Mouse (Mus musculus): ENCODE results near the gene Hadhb. TPM values are rescaled to one million over a fixed set of nuclear protein-coding genes. Genes with fewer than 3 reads are reported as not detected.
"Not testable (repeated sequence)": the region's sequence is repeated elsewhere in the genome, so short reads cannot be mapped to it uniquely, and the experiment has no call there.

The Hadhb gene
- polyA plus RNA-seq, 1 experiment from 2014 or later, result 273 TPM

GRCm38 (mm10) chr5:30204441-30204840 is 49.4 kb downstream of the Hadhb start:
- TF ChIP-seq CTCF (IDR thresholded peaks at IDR 0.05), result no peak

GRCm38 (mm10) chr5:30205034-30205433 is 50.0 kb downstream of the Hadhb start:
- CTCF ChIA-PET, result interaction anchor here (2.3 kb wide), 1 partner anchor 10 kb away, joined by 9 read pairs; no protein-coding TSS in a partner anchor
- in situ Hi-C loops (cut with MboI; ENCODE audit: low pct_unique_long_range_greater_than_20kb), result loop anchor here (5.0 kb wide), 1 partner anchor 422 kb away; no protein-coding TSS in a partner anchor
- no peak for TF ChIP-seq CTCF (IDR thresholded peaks at IDR 0.05)
- DNase-seq (ENCODE audit: low read depth, low spot score) (no peak), ATAC-seq (no peak)
- POLR2A ChIA-PET, result no interaction called here
- no peaks in the 10 kb centered on the region for H3K27me3 ChIP-seq

More at GRCm38 (mm10) chr5:30204441-30204840, 49.4 kb downstream of the Hadhb start:
- no peak for DNase-seq (ENCODE audit: low read depth, low spot score)
- no peak for ATAC-seq
- ChIA-PET POLR2A (interaction anchor here (1.9 kb wide), 1 partner anchor 16 kb away, joined by 8 read pairs; no protein-coding TSS in a partner anchor), CTCF (interaction anchor here (2.3 kb wide), 1 partner anchor 11 kb away, joined by 9 read pairs; no protein-coding TSS in a partner anchor)
- in situ Hi-C loops (cut with MboI; ENCODE audit: low pct_unique_long_range_greater_than_20kb), result no loop called here
- H3K27me3 ChIP-seq, result no peaks in the 10 kb centered on the region

GRCm38 (mm10) chr5:30205493-30205892 is 50.4 kb downstream of the Hadhb start, which contains the start of gene Adgrf3:
TSS of gene Adgrf3 (minus strand) at chr5:30205722.
- DNase-seq (ENCODE audit: low read depth, low spot score) (no peak), ATAC-seq (no peak)
- no peak for TF ChIP-seq CTCF (IDR thresholded peaks at IDR 0.05)
- in situ Hi-C loops (cut with MboI; ENCODE audit: low pct_unique_long_range_greater_than_20kb), result loop anchor here (5.0 kb wide), 1 partner anchor 422 kb away; no protein-coding TSS in a partner anchor
- CTCF ChIA-PET, result interaction anchor here (0.9 to 2.3 kb wide), 3 partner anchors 10 to 142 kb away, joined by 3 to 9 read pairs (median 4); no protein-coding TSS in a partner anchor
- H3K27me3 ChIP-seq, result no peaks in the 10 kb centered on the region
- POLR2A ChIA-PET, result no interaction called here

GRCm38 (mm10) chr5:30207276-30207675 is 52.2 kb downstream of the Hadhb start:
- in situ Hi-C loops (cut with MboI; ENCODE audit: low pct_unique_long_range_greater_than_20kb), result loop anchor here (5.0 kb wide), 1 partner anchor 420 kb away; no protein-coding TSS in a partner anchor
- POLR2A ChIA-PET, result no interaction called here
- peak; percentile 64 for TF ChIP-seq CTCF (IDR thresholded peaks at IDR 0.05)
- ATAC-seq (no peak), DNase-seq (ENCODE audit: low read depth, low spot score) (no peak)
- no peaks in the 10 kb centered on the region for H3K27me3 ChIP-seq
- CTCF ChIA-PET, result interaction anchor here (0.9 kb wide), 1 partner anchor 28 kb away, joined by 3 read pairs; no protein-coding TSS in a partner anchor

- ATAC-seq; DNase-seq (ENCODE audit: low read depth, low spot score); POLR2A ChIA-PET; H3K27me3 ChIP-seq: not testable (repeated sequence)
- in situ Hi-C loops (cut with MboI; ENCODE audit: low pct_unique_long_range_greater_than_20kb), result loop anchor here (5.0 kb wide), 1 partner anchor 267 kb away; no protein-coding TSS in a partner anchor
- CTCF ChIA-PET, result interaction anchor here (1.1 to 3.3 kb wide), 3 partner anchors 9 to 48 kb away, joined by 3 to 17 read pairs (median 4); no protein-coding TSS in a partner anchor
- TF ChIP-seq CTCF (IDR thresholded peaks at IDR 0.05), result peak; percentile 51
Observed at GRCm38 (mm10) chr5:30210758-30211157, 55.7 kb downstream of the Hadhb start.

- no peaks in the 10 kb centered on the region for H3K27me3 ChIP-seq
- peak; percentile 81 for TF ChIP-seq CTCF (IDR thresholded peaks at IDR 0.05)
- ChIA-PET CTCF (interaction anchor here (1.0 to 4.3 kb wide), 7 partner anchors 9 to 263 kb away, joined by 3 to 66 read pairs (median 5); partner anchors contain the start of gene Adgrf3), POLR2A (no interaction called here)
- in situ Hi-C loops (cut with MboI; ENCODE audit: low pct_unique_long_range_greater_than_20kb), result loop anchor here (5.0 kb wide), 1 partner anchor 262 kb away; no protein-coding TSS in a partner anchor
- ATAC-seq (no peak), DNase-seq (ENCODE audit: low read depth, low spot score) (no peak)
Observed at GRCm38 (mm10) chr5:30214889-30215288, 59.8 kb downstream of the Hadhb start.

- in situ Hi-C loops (cut with MboI; ENCODE audit: low pct_unique_long_range_greater_than_20kb), result no loop called here
- TF ChIP-seq CTCF (IDR thresholded peaks at IDR 0.05), result no peak
- H3K27me3 ChIP-seq, result no peaks in the 10 kb centered on the region
- ATAC-seq (no peak), DNase-seq (ENCODE audit: low read depth, low spot score) (no peak)
- ChIA-PET CTCF (interaction anchor here (1.3 to 4.3 kb wide), 6 partner anchors 10 to 128 kb away, joined by 3 to 66 read pairs (median 6); partner anchors contain the start of gene Adgrf3), POLR2A (no interaction called here)
Observed at GRCm38 (mm10) chr5:30215970-30216369, 60.9 kb downstream of the Hadhb start.

- no peaks in the 10 kb centered on the region for H3K27me3 ChIP-seq
- ChIA-PET POLR2A (no interaction called here), CTCF (interaction anchor here (1.0 to 2.9 kb wide), 2 partner anchors 9 to 125 kb away, joined by 4 to 15 read pairs; no protein-coding TSS in a partner anchor)
- ATAC-seq (no peak), DNase-seq (ENCODE audit: low read depth, low spot score) (no peak)
- in situ Hi-C loops (cut with MboI; ENCODE audit: low pct_unique_long_range_greater_than_20kb), result no loop called here
- no peak for TF ChIP-seq CTCF (IDR thresholded peaks at IDR 0.05)
Observed at GRCm38 (mm10) chr5:30219715-30220114, 64.7 kb downstream of the Hadhb start.

GRCm38 (mm10) chr5:30220666-30221065 is 65.6 kb downstream of the Hadhb start:
- DNase-seq (ENCODE audit: low read depth, low spot score) (no peak), ATAC-seq (no peak)
- CTCF ChIA-PET, result interaction anchor here (0.6 to 2.9 kb wide), 5 partner anchors 10 to 158 kb away, joined by 3 to 15 read pairs (median 4); partner anchors contain the start of gene Selenoi
- in situ Hi-C loops (cut with MboI; ENCODE audit: low pct_unique_long_range_greater_than_20kb), result no loop called here
- no peaks in the 10 kb centered on the region for H3K27me3 ChIP-seq
- TF ChIP-seq CTCF (IDR thresholded peaks at IDR 0.05), result no peak
- POLR2A ChIA-PET, result interaction anchor here (0.6 to 1.4 kb wide), 2 partner anchors 17 to 23 kb away, joined by 3 to 8 read pairs; no protein-coding TSS in a partner anchor

- TF ChIP-seq CTCF (IDR thresholded peaks at IDR 0.05), result no peak
- DNase-seq (ENCODE audit: low read depth, low spot score) (no peak), ATAC-seq (no peak)
- ChIA-PET POLR2A (no interaction called here), CTCF (no interaction called here)
- in situ Hi-C loops (cut with MboI; ENCODE audit: low pct_unique_long_range_greater_than_20kb), result no loop called here
- H3K27me3 ChIP-seq, result no peaks in the 10 kb centered on the region
Observed at GRCm38 (mm10) chr5:30222681-30223080, 67.6 kb downstream of the Hadhb start.

GRCm38 (mm10) chr5:30230901-30231300 is 75.9 kb downstream of the Hadhb start:
- ChIA-PET POLR2A (no interaction called here), CTCF (interaction anchor here (0.8 to 1.4 kb wide), 5 partner anchors 9 to 112 kb away, joined by 4 to 7 read pairs (median 6); no protein-coding TSS in a partner anchor)
- TF ChIP-seq CTCF (IDR thresholded peaks at IDR 0.05), result peak; percentile 89
- ATAC-seq (no peak), DNase-seq (ENCODE audit: low read depth, low spot score) (no peak)
- in situ Hi-C loops (cut with MboI; ENCODE audit: low pct_unique_long_range_greater_than_20kb), result no loop called here
- no peaks in the 10 kb centered on the region for H3K27me3 ChIP-seq

All from Patski (cell line).